Comparison of ENCODE assay signal across 9 mouse cellular contexts in the genomic region with DNA sequence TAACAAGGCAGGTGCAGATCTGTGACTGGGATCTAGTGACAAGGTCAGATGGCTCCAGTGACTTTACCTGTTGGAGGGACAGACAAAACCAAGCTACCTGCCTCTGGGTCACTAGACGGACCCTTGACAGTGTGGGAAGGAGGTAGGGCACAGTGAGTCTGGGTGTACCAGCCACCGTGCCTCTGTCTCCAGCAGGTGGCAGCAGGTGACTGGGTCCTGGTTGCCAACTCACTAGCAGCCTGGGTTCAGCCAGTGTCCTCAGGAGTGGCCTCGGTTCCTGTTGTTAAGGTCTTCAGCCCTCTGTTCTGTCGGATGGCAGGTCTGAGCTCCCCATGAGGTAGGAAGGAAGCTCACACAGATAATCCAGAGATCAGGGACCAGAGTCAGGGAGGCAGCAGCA. TPM values are rescaled to one million over a fixed set of nuclear protein-coding genes. Genes with fewer than 3 reads are reported as not detected.
DNase-seq lines count a peak whose midpoint lies in the region; ATAC-seq and TF ChIP-seq lines count a peak whose summit lies in the region.
"Had no signal": no experiment of that assay in that cellular context is flagged by ENCODE, and none has a peak within 500 bp of the region (broad histone marks: within the 10 kb centered on the region; RNA-seq: fewer than 3 reads in every experiment).

No protein-coding gene starts in this region.

- H3K4me2 ChIP-seq in limb, embryonic 11.5 days (ENCODE audit: low read depth, severe bottlenecking) = no peak overlapping the region
- no peak overlapping the region for H3K4me2 ChIP-seq in neural tube, embryonic 11.5 days (ENCODE audit: low read depth)
- H3K4me2 ChIP-seq: liver, embryonic 15.5 days had no signal

- no peak overlapping the region for H3K4me3 ChIP-seq in heart, adult 2 months
- H3K4me3 ChIP-seq in cerebellum, adult 2 months (replicated peaks; ENCODE audit: insufficient read depth, low read depth, low read length) = no peak overlapping the region
- H3K4me3 ChIP-seq in limb, embryonic 11.5 days (ENCODE audit: low read depth, low read length) = no peak overlapping the region
- H3K4me3 ChIP-seq in neural tube, embryonic 11.5 days (ENCODE audit: low read depth, low read length) = no peak overlapping the region
- H3K4me3 ChIP-seq: liver, embryonic 15.5 days had no signal

- no peaks in the 10 kb centered on the region for H3K36me3 ChIP-seq in heart, adult 2 months (ENCODE audit: control insufficient read depth, insufficient read depth, low read length)
- H3K36me3 ChIP-seq in limb, embryonic 11.5 days (ENCODE audit: control insufficient read depth, insufficient read depth, low read length) = no peaks in the 10 kb centered on the region
- H3K36me3 ChIP-seq in neural tube, embryonic 11.5 days (ENCODE audit: control insufficient read depth, insufficient read depth, low read length) = no peaks in the 10 kb centered on the region
- H3K36me3 ChIP-seq: liver, embryonic 15.5 days had no signal

- intact Hi-C loops in heart, adult 2 months (cut with DNase I) = loop anchor here (5.0 to 10.0 kb wide), 4 partner anchors 225 to 668 kb away; a partner anchor contains a TSS
- intact Hi-C loops in heart, postnatal 25 days (cut with DNase I) = loop anchor here (5.0 to 10.0 kb wide), 4 partner anchors 228 to 670 kb away; no protein-coding TSS in a partner anchor

- TF ChIP-seq POLR2A in heart, adult 2 months (IDR thresholded peaks at IDR 0.05; ENCODE audit: insufficient read depth, low read depth, low read length) = no peak
- no peak for TF ChIP-seq POLR2A in cerebellum, adult 2 months (IDR thresholded peaks at IDR 0.05; ENCODE audit: borderline replicate concordance, insufficient read depth, low read length)

- WGBS in heart, adult 2 months = 5% methylated on average over 4 of the region's 4 CpGs
- 14% methylated on average over 4 of the region's 4 CpGs for WGBS in cerebellum, adult 2 months
- WGBS in limb, embryonic 11.5 days = 8% methylated on average over 4 of the region's 4 CpGs
- WGBS in neural tube, embryonic 11.5 days = 10% methylated on average over 4 of the region's 4 CpGs

- H3K4me1 ChIP-seq in heart, adult 2 months (ENCODE audit: control insufficient read depth, insufficient read depth, low read length) = no peaks in the 10 kb centered on the region
- H3K4me1 ChIP-seq in cerebellum, adult 2 months (ENCODE audit: control insufficient read depth, insufficient read depth, low read length) = no peaks in the 10 kb centered on the region
- no peaks in the 10 kb centered on the region for H3K4me1 ChIP-seq in limb, embryonic 11.5 days (ENCODE audit: control insufficient read depth, insufficient read depth, low read length)
- H3K4me1 ChIP-seq in neural tube, embryonic 11.5 days (ENCODE audit: control insufficient read depth, insufficient read depth, low read length) = no peaks in the 10 kb centered on the region; the same call in 1 of the 2 replicates
- H3K4me1 ChIP-seq: liver, embryonic 15.5 days had no signal

- no peak overlapping the region for H3K27ac ChIP-seq in heart, adult 2 months
- no peak overlapping the region for H3K27ac ChIP-seq in cerebellum, adult 2 months (ENCODE audit: insufficient read depth, low read length)
- H3K27ac ChIP-seq in limb, embryonic 11.5 days (replicated peaks; ENCODE audit: low read depth, low read length) = no peak overlapping the region
- no peak overlapping the region for H3K27ac ChIP-seq in neural tube, embryonic 11.5 days (ENCODE audit: low read depth, low read length)
- H3K27ac ChIP-seq: liver, embryonic 15.5 days had no signal

- no peaks in the 10 kb centered on the region for H3K27me3 ChIP-seq in heart, adult 2 months (ENCODE audit: control insufficient read depth, insufficient read depth, low read length)
- H3K27me3 ChIP-seq in cerebellum, adult 2 months (ENCODE audit: control insufficient read depth, insufficient read depth, low read length) = no peaks in the 10 kb centered on the region
- H3K27me3 ChIP-seq in limb, embryonic 11.5 days (ENCODE audit: control insufficient read depth, insufficient read depth, low read length) = no peaks in the 10 kb centered on the region
- H3K27me3 ChIP-seq in neural tube, embryonic 11.5 days (ENCODE audit: control insufficient read depth, insufficient read depth, low read length) = no peaks in the 10 kb centered on the region
- H3K27me3 ChIP-seq: liver, embryonic 15.5 days had no signal

- TF ChIP-seq CTCF in heart, adult 2 months (IDR thresholded peaks at IDR 0.05) = peak; percentile 76
- peak; percentile 95 for TF ChIP-seq CTCF in cerebellum, adult 2 months (IDR thresholded peaks at IDR 0.05; ENCODE audit: borderline replicate concordance, insufficient read depth, low read depth, low read length)

- ATAC-seq in limb, embryonic 11.5 days (ENCODE audit: insufficient number of reproducible peaks, low FRiP score, low TSS enrichment, low read depth) = no peak
- ATAC-seq in neural tube, embryonic 11.5 days (ENCODE audit: insufficient read depth, low FRiP score, low TSS enrichment) = peak; percentile 67; the same call in 1 of the 2 replicates

- no peak overlapping the region for H3K9ac ChIP-seq in heart, adult 2 months (ENCODE audit: low read depth, low read length)
- no peak overlapping the region for H3K9ac ChIP-seq in limb, embryonic 11.5 days (ENCODE audit: low read length)
- no peak overlapping the region for H3K9ac ChIP-seq in neural tube, embryonic 11.5 days (ENCODE audit: low read length)
- H3K9ac ChIP-seq: liver, embryonic 15.5 days had no signal

- no peaks in the 10 kb centered on the region for H3K9me3 ChIP-seq in limb, embryonic 11.5 days (ENCODE audit: control insufficient read depth, low read length)
- H3K9me3 ChIP-seq in neural tube, embryonic 11.5 days (ENCODE audit: control insufficient read depth, low read length) = no peaks in the 10 kb centered on the region
- H3K9me3 ChIP-seq: liver, embryonic 15.5 days had no signal

- no peaks in the 10 kb centered on the region for H3K79me2 ChIP-seq in heart, adult 2 months (replicated peaks; ENCODE audit: control insufficient read depth, insufficient read depth, low read length)

- TF ChIP-seq EP300 in heart, adult 2 months (IDR thresholded peaks at IDR 0.05; ENCODE audit: insufficient read depth, low read depth, low read length) = no peak

- peak; percentile 32 to 50 for DNase-seq in heart, adult 2 months
- no peak for DNase-seq in heart, postnatal 25 days (ENCODE audit: low spot score)
- DNase-seq in cerebellum, adult 2 months = peak; percentile 62 to 75
- DNase-seq in forelimb bud, embryonic 11.5 days (ENCODE audit: low read depth, low spot score) = peak; percentile 57
- peak; percentile 76 for DNase-seq in kidney, adult 9 months
- DNase-seq in limb, embryonic 11.5 days (ENCODE audit: low spot score) = peak; percentile 82
- peak; percentile 85 for DNase-seq in neural tube, embryonic 11.5 days (ENCODE audit: low spot score)
- peak; percentile 4 to 37 for DNase-seq in thymus, postnatal 10 days (ENCODE audit: low spot score in 2 of 2)

RNA-seq across cellular contexts. Expression of a gene that starts 43.9 kb away (rescaled TPM):
- not detected for total RNA-seq in heart, adult 2 months (2021)
- not detected in 2 replicates for polyA plus RNA-seq in heart, adult 2 months (2012; rRNA removed)
- not detected for total RNA-seq in heart, postnatal 25 days (2021)
- 0.07 and 0.08 TPM in 2 replicates for polyA plus RNA-seq in cerebellum, adult 2 months (2012; rRNA removed)
- 0.25 and 0.31 TPM in 2 replicates for polyA plus RNA-seq in limb, embryonic 11.5 days (2014; fragmentation: Nextera tagmentation; extraction: Ambion mirVana)
- polyA plus RNA-seq in neural tube, embryonic 11.5 days (2014; fragmentation: Nextera tagmentation; extraction: Ambion mirVana) = 3.4 and 3.8 TPM in 2 replicates
